Mouse (Mus musculus) midbrain, embryonic 13.5 days (tissue): ENCODE data around the gene Lrrc1. TPM values are rescaled to one million over a fixed set of nuclear protein-coding genes. Genes with fewer than 3 reads are reported as not detected.

Experiments used
- ATAC-seq: fragments of 200-750 bp; cut with Nextera tagmentation; 2 replicates; pipeline ENCODE4 v1.8.0; 2017; ENCODE audit warnings: mild to moderate bottlenecking, moderate TSS enrichment, moderate library complexity
- H3K27ac ChIP-seq: fragments of 300-500 bp; sonication (generic); 2 replicates; pipeline ENCODE4 v1.5.1; 2015; ENCODE audit warnings: inconsistent platforms, mild to moderate bottlenecking, moderate library complexity
- H3K27me3 ChIP-seq: fragments of 300-500 bp; sonication (generic); 2 replicates; pipeline ENCODE4 v1.6.1; 2015; ENCODE audit warnings: mild to moderate bottlenecking, inconsistent platforms
- H3K36me3 ChIP-seq: fragments of 300-500 bp; sonication (generic); 2 replicates; pipeline ENCODE4 v1.6.1; 2015; ENCODE audit warnings: mild to moderate bottlenecking, inconsistent platforms
- H3K4me1 ChIP-seq: fragments of 300-500 bp; sonication (generic); replicated peaks from 2 replicates; pipeline ENCODE4 v1.6.1; 2015; ENCODE audit warnings: inconsistent platforms
- H3K4me2 ChIP-seq: fragments of 300-500 bp; sonication (generic); replicated peaks from 2 replicates; pipeline ENCODE4 v1.6.1; 2015; ENCODE audit warnings: moderate library complexity, mild to moderate bottlenecking, inconsistent platforms
- H3K4me3 ChIP-seq: fragments of 300-500 bp; sonication (generic); replicated peaks from 2 replicates; pipeline ENCODE4 v1.5.1; 2015; ENCODE audit warnings: mild to moderate bottlenecking, inconsistent platforms
- H3K9ac ChIP-seq: fragments of 300-500 bp; sonication (generic); replicated peaks from 2 replicates; pipeline ENCODE4 v1.6.1; 2015; ENCODE audit warnings: mild to moderate bottlenecking, inconsistent platforms
- H3K9me3 ChIP-seq: fragments of 300-500 bp; sonication (generic); 2 replicates; pipeline ENCODE4 v1.6.1; 2016; ENCODE audit warnings: mild to moderate bottlenecking, inconsistent platforms
- WGBS: fragments of 180-500 bp; shearing (Covaris S2); methylation state at CpG from one replicate; pipeline ENCODE4 v1.1.7; 2015; 5-methylcytosine and 5-hydroxymethylcytosine counted together
- polyA plus RNA-seq: library from polyadenylated mRNA; unstranded; fragments of >200 nt; fragmentation: Nextera tagmentation; extraction: Ambion mirVana; gene quantifications from 2 replicates; pipeline ENCODE4 v1.2.1, GENCODE M21; 2015

The Lrrc1 gene
- polyA plus RNA-seq, 1 experiment from 2014 or later: 5.0 TPM

DNA sequence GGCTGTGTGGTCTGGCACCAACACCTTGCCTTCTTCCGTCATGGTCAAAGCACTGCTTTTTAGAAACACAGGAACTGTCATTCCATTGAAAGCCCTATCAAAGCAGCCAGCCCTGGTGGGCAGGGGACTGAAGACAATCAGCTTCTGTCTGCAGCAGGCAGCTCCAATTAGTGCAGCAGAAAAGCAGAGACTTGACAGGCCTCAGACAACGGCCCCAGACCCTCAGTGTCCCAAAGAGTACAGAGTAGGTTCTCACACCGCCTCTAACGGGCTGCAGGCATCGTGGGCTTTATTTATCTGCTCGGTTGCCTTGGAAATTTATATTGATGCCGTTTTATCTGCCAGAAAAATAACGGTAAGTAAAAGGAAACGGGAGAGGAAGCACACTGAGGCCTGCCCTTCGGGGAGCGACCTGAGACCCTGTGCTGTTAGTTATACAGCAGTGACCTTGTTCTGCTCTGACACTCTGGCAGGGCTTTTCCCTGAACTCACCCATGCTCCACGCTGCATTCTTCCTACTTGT lies 48.1 kb downstream of the Lrrc1 start:
- ATAC-seq: peak; percentile 94
- no peaks in the 10 kb centered on the region for H3K36me3 ChIP-seq
- peaks cover 45% of the 10 kb centered on the region for H3K27me3 ChIP-seq
- peak overlapping the region; percentile 6; the same call in 1 of the 2 replicates for H3K4me2 ChIP-seq
- 14% methylated on average over 12 of the region's 12 CpGs for WGBS
- peaks cover 22% of the 10 kb centered on the region for H3K4me1 ChIP-seq
- H3K4me3 ChIP-seq: no peak overlapping the region
- H3K9ac ChIP-seq: no peak overlapping the region
- H3K27ac ChIP-seq: peak overlapping the region; percentile 69
- H3K9me3 ChIP-seq: no peaks in the 10 kb centered on the region

GRCm38 (mm10) chr9:77494307-77494706 lies 50.4 kb downstream of the Lrrc1 start:
- Histone ChIP-seq H3K4me1 (peaks cover 20% of the 10 kb centered on the region), H3K4me3 (no peak overlapping the region), H3K9ac (no peak overlapping the region), H3K4me2 (no peak overlapping the region), H3K27ac (no peak overlapping the region), H3K9me3 (no peaks in the 10 kb centered on the region), H3K27me3 (peaks cover 33% of the 10 kb centered on the region), H3K36me3 (no peaks in the 10 kb centered on the region)
- ATAC-seq: no peak
- WGBS: 96% methylated on average over 7 of the region's 7 CpGs

DNA sequence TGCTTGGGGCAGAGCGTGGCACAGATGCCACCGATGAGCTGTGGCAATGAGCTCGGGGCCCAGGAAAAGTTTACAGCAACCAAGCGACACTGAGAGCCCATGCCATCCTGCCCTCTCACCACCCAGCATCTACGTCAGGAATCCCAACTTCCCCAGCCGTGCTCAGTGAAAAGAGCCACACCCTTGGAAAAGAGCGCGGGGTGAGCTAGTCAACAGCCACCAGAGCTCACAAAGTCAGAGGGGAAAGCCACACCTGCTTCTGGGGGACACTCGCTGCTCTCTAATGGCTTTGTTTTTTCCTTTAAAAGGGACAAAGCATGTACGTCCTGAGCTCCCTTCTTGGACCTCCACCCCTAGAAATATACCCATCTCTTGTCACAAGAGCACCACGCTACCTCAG lies 56.1 kb downstream of the Lrrc1 start:
- Histone ChIP-seq H3K36me3 (no peaks in the 10 kb centered on the region), H3K4me3 (no peak overlapping the region), H3K27ac (no peak overlapping the region), H3K4me1 (no peaks in the 10 kb centered on the region), H3K4me2 (no peak overlapping the region), H3K9me3 (no peaks in the 10 kb centered on the region), H3K9ac (no peak overlapping the region), H3K27me3 (peaks cover 12% of the 10 kb centered on the region; the same call in 1 of the 2 replicates)
- ATAC-seq: no peak
- 88% methylated on average over 11 of the region's 11 CpGs for WGBS

GRCm38 (mm10) chr9:77487427-77487826 lies 57.2 kb downstream of the Lrrc1 start:
- peaks cover 6% of the 10 kb centered on the region; the same call in 1 of the 2 replicates for H3K27me3 ChIP-seq
- WGBS: 95% methylated on average over 7 of the region's 7 CpGs
- H3K4me1 ChIP-seq: no peaks in the 10 kb centered on the region
- no peak overlapping the region for H3K9ac ChIP-seq
- no peak for ATAC-seq
- no peaks in the 10 kb centered on the region for H3K9me3 ChIP-seq
- H3K4me2 ChIP-seq: no peak overlapping the region
- no peaks in the 10 kb centered on the region for H3K36me3 ChIP-seq
- no peak overlapping the region for H3K4me3 ChIP-seq
- no peak overlapping the region for H3K27ac ChIP-seq

GRCm38 (mm10) chr9:77485915-77486314 lies 58.8 kb downstream of the Lrrc1 start:
- Histone ChIP-seq H3K9ac (no peak overlapping the region), H3K36me3 (no peaks in the 10 kb centered on the region), H3K9me3 (no peaks in the 10 kb centered on the region), H3K4me2 (no peak overlapping the region), H3K27ac (no peak overlapping the region), H3K4me3 (no peak overlapping the region), H3K27me3 (peaks cover 3% of the 10 kb centered on the region; the same call in 1 of the 2 replicates), H3K4me1 (peaks cover 7% of the 10 kb centered on the region)
- ATAC-seq: no peak
- 88% methylated on average over 12 of the region's 12 CpGs for WGBS

- H3K27me3 ChIP-seq: peaks cover 3% of the 10 kb centered on the region; the same call in 1 of the 2 replicates
- no peaks in the 10 kb centered on the region for H3K9me3 ChIP-seq
- no peak overlapping the region for H3K4me2 ChIP-seq
- no peak overlapping the region for H3K4me3 ChIP-seq
- peaks cover 18% of the 10 kb centered on the region for H3K4me1 ChIP-seq
- no peak overlapping the region for H3K27ac ChIP-seq
- no peaks in the 10 kb centered on the region for H3K36me3 ChIP-seq
- no peak for ATAC-seq
- 96% methylated on average over 10 of the region's 10 CpGs for WGBS
- no peak overlapping the region for H3K9ac ChIP-seq
Observed at GRCm38 (mm10) chr9:77484751-77485150, 59.9 kb downstream of the Lrrc1 start.

DNA sequence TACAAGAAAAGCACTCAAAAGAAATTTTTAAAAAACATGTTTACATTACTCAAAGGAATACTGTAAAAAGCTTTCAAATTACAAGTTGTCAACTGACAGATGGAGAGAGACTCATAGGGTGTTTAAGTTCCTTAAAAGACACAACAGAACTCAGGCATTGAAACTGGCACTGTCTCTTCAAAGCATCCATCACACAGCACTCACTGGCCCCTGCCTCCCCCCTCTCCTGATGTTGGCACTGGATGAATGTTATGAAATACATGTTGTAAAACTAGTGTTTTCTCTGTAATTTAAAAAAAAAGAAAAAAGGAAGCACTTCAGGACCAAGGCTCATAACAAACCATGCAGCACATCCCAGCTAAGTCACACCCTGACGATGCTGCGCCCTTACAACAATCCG lies 61.1 kb downstream of the Lrrc1 start:
- Histone ChIP-seq H3K4me1 (peaks cover 27% of the 10 kb centered on the region), H3K27me3 (peaks cover 1% of the 10 kb centered on the region; the same call in 1 of the 2 replicates), H3K9ac (no peak overlapping the region), H3K27ac (no peak overlapping the region), H3K9me3 (no peaks in the 10 kb centered on the region), H3K4me2 (no peak overlapping the region), H3K4me3 (no peak overlapping the region), H3K36me3 (no peaks in the 10 kb centered on the region)
- WGBS: 96% methylated on average over 3 of the region's 3 CpGs
- no peak for ATAC-seq

DNA sequence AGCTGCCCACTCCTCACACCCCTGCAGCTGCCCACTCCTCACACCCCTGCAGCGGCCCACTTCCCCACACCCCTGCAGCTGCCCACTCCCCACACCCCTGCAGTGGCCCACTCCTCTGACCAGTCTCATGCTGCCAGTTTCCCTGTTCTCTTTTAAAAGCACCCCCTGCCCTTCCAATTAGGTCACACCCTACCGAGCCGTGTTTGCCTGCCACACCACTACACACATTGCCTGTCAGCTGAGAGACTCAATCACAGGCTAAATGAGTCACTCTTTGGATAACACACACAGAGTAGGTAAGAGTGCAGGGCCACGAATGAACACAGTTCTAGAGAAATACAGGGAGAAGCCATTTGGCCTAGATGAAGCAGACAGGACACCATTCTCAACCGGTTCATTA lies 62.4 kb downstream of the Lrrc1 start:
- Histone ChIP-seq H3K36me3 (no peaks in the 10 kb centered on the region), H3K9me3 (no peaks in the 10 kb centered on the region), H3K4me2 (no peak overlapping the region), H3K9ac (no peak overlapping the region), H3K4me1 (peaks cover 32% of the 10 kb centered on the region), H3K4me3 (no peak overlapping the region), H3K27me3 (no peaks in the 10 kb centered on the region), H3K27ac (no peak overlapping the region)
- 0 out of 2 replicates have a peak, but pooled peaks have one; percentile 19 for ATAC-seq
- 76% methylated on average over 5 of the region's 5 CpGs for WGBS

GRCm38 (mm10) chr9:77481380-77481779 lies 63.3 kb downstream of the Lrrc1 start:
- H3K36me3 ChIP-seq: no peaks in the 10 kb centered on the region
- WGBS: 76% methylated on average over 7 of the region's 7 CpGs
- ATAC-seq: no peak
- H3K27me3 ChIP-seq: no peaks in the 10 kb centered on the region
- H3K4me3 ChIP-seq: no peak overlapping the region
- no peak overlapping the region for H3K9ac ChIP-seq
- peaks cover 34% of the 10 kb centered on the region for H3K4me1 ChIP-seq
- no peaks in the 10 kb centered on the region for H3K9me3 ChIP-seq
- H3K4me2 ChIP-seq: no peak overlapping the region
- no peak overlapping the region for H3K27ac ChIP-seq

DNA sequence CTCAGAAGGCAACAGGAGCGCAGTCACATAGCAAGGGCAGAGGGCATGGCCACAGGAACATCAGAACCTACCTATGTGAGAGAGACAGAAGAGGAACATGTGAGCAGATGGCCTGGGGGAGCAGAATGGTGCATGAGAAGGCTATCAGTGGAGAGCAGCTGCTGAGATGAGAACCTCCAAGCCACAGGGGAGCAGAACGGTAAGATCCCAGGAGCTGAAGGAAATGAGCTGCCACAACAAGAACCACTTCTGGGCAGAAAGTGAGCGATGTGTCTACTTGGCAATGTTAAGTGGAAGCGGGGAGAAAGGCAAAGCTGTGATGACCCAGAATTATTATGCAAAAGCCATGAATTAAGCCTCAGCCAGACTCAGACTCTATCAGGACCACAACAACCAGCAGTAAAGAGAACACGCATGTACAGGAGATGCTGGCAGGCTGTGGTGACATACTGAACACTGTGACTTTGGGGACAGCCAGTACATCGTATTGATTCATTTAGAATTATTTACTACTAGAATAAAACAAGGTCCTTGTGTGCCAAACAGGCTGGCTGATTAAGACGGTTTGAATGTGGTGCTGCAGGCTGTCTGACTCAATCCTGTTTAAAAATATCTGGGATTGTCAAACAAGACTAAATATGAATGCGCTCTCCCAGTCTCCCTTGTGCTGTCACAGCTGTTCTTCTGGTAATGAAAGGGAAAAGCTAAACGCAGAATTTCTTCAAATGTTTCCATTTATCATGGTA lies 63.9 kb downstream of the Lrrc1 start:
- Histone ChIP-seq H3K4me3 (no peak overlapping the region), H3K9ac (no peak overlapping the region), H3K36me3 (no peaks in the 10 kb centered on the region), H3K9me3 (no peaks in the 10 kb centered on the region), H3K4me1 (peaks cover 38% of the 10 kb centered on the region), H3K27me3 (no peaks in the 10 kb centered on the region), H3K27ac (peak overlapping the region; percentile 49), H3K4me2 (no peak overlapping the region)
- WGBS: 69% methylated on average over 9 of the region's 9 CpGs
- ATAC-seq: no peak

GRCm38 (mm10) chr9:77480001-77480400 lies 64.7 kb downstream of the Lrrc1 start:
- H3K27me3 ChIP-seq: no peaks in the 10 kb centered on the region
- no peak overlapping the region for H3K9ac ChIP-seq
- no peak overlapping the region for H3K4me2 ChIP-seq
- H3K27ac ChIP-seq: no peak overlapping the region
- no peak overlapping the region for H3K4me3 ChIP-seq
- no peaks in the 10 kb centered on the region for H3K9me3 ChIP-seq
- H3K4me1 ChIP-seq: peaks cover 38% of the 10 kb centered on the region
- ATAC-seq: no peak
- H3K36me3 ChIP-seq: no peaks in the 10 kb centered on the region
- 50% methylated on average over 7 of the region's 7 CpGs for WGBS

GRCm38 (mm10) chr9:77478166-77478920 lies 66.3 kb downstream of the Lrrc1 start:
- Histone ChIP-seq H3K4me1 (peaks cover 38% of the 10 kb centered on the region), H3K9me3 (no peaks in the 10 kb centered on the region), H3K36me3 (no peaks in the 10 kb centered on the region), H3K4me2 (no peak overlapping the region), H3K27me3 (no peaks in the 10 kb centered on the region), H3K9ac (no peak overlapping the region), H3K4me3 (no peak overlapping the region), H3K27ac (no peak overlapping the region)
- WGBS: 51% methylated on average over 10 of the region's 10 CpGs
- no peak for ATAC-seq
